In genomic region chr2:44068906-44069305, GRCm38 (mm10) we compare ENCODE assay signal across 14 mouse cellular contexts.
DNase-seq lines count a peak whose midpoint lies in the region; ATAC-seq and TF ChIP-seq lines count a peak whose summit lies in the region.
"Had no signal": no experiment of that assay in that cellular context is flagged by ENCODE, and none has a peak within 500 bp of the region (broad histone marks: within the 10 kb centered on the region; RNA-seq: fewer than 3 reads in every experiment).

No protein-coding gene starts in this region.

- no peaks in the 10 kb centered on the region for H3K4me1 ChIP-seq in forebrain, postnatal 0 days (ENCODE audit: insufficient read depth)
- H3K4me1 ChIP-seq in forebrain, embryonic 10.5 days: no peaks in the 10 kb centered on the region
- no peaks in the 10 kb centered on the region for H3K4me1 ChIP-seq in kidney, embryonic 15.5 days
- H3K4me1 ChIP-seq: neural tube, embryonic 13.5 days had no signal

- no peak for TF ChIP-seq CTCF in forebrain, postnatal 0 days (IDR thresholded peaks at IDR 0.05; ENCODE audit: low read depth)

- no peak overlapping the region for H3K27ac ChIP-seq in forebrain, postnatal 0 days (ENCODE audit: low read depth, low read length)
- no peak overlapping the region for H3K27ac ChIP-seq in forebrain, embryonic 10.5 days
- no peak overlapping the region for H3K27ac ChIP-seq in kidney, embryonic 15.5 days
- H3K27ac ChIP-seq: kidney, postnatal 0 days; macrophage; neural tube, embryonic 13.5 days had no signal

- H3K9ac ChIP-seq in forebrain, postnatal 0 days: no peak overlapping the region
- H3K9ac ChIP-seq in kidney, embryonic 15.5 days: no peak overlapping the region
- H3K9ac ChIP-seq: neural tube, embryonic 13.5 days had no signal

- H3K9me3 ChIP-seq in forebrain, postnatal 0 days (ENCODE audit: low read length): no peaks in the 10 kb centered on the region
- H3K9me3 ChIP-seq in forebrain, embryonic 10.5 days: no peaks in the 10 kb centered on the region
- no peaks in the 10 kb centered on the region for H3K9me3 ChIP-seq in kidney, embryonic 15.5 days (replicated peaks)
- H3K9me3 ChIP-seq: neural tube, embryonic 13.5 days had no signal

- 68% methylated on average over 2 of the region's 2 CpGs for WGBS in forebrain, postnatal 0 days
- 87% methylated on average over 2 of the region's 2 CpGs for WGBS in forebrain, embryonic 10.5 days
- WGBS in kidney, embryonic 15.5 days: 85% methylated on average over 2 of the region's 2 CpGs

- no peaks in the 10 kb centered on the region for H3K27me3 ChIP-seq in forebrain, postnatal 0 days (ENCODE audit: insufficient read depth, low read length)
- H3K27me3 ChIP-seq in forebrain, embryonic 10.5 days (ENCODE audit: poor library complexity, severe bottlenecking): no peaks in the 10 kb centered on the region
- no peaks in the 10 kb centered on the region for H3K27me3 ChIP-seq in kidney, embryonic 15.5 days
- H3K27me3 ChIP-seq: neural tube, embryonic 13.5 days had no signal

- H3K4me2 ChIP-seq in forebrain, postnatal 0 days (ENCODE audit: low read depth): no peak overlapping the region
- no peak overlapping the region for H3K4me2 ChIP-seq in kidney, embryonic 15.5 days
- H3K4me2 ChIP-seq: neural tube, embryonic 13.5 days had no signal

- H3K4me3 ChIP-seq in forebrain, postnatal 0 days (ENCODE audit: low read depth, low read length): no peak overlapping the region
- H3K4me3 ChIP-seq in forebrain, embryonic 10.5 days: no peak overlapping the region
- no peak overlapping the region for H3K4me3 ChIP-seq in kidney, embryonic 15.5 days (replicated peaks)
- H3K4me3 ChIP-seq: neural tube, embryonic 13.5 days had no signal

- H3K36me3 ChIP-seq in forebrain, postnatal 0 days (ENCODE audit: insufficient read depth): no peaks in the 10 kb centered on the region
- no peaks in the 10 kb centered on the region for H3K36me3 ChIP-seq in forebrain, embryonic 10.5 days (replicated peaks)
- no peaks in the 10 kb centered on the region for H3K36me3 ChIP-seq in kidney, embryonic 15.5 days
- H3K36me3 ChIP-seq: neural tube, embryonic 13.5 days had no signal

- DNase-seq in forebrain, postnatal 0 days: no peak
- DNase-seq in forebrain, embryonic 10.5 days (ENCODE audit: extremely low spot score, low spot score): no peak
- peak; percentile 26 to 31 for DNase-seq in right cerebral cortex, postnatal 10 days (ENCODE audit: low spot score in 2 of 2)
- DNase-seq in right cerebral cortex, postnatal 36 days (ENCODE audit: low spot score in 2 of 2): no peak
- peak; percentile 13 for DNase-seq in gastrocnemius, postnatal 10 days
- DNase-seq in frontal cortex, postnatal 25 days (ENCODE audit: low spot score in 2 of 2): no peak
- no peak for DNase-seq in right cerebral cortex, postnatal 25 days
- DNase-seq: adrenal gland, adult 2 months; thymus, postnatal 4 days had no signal

- ATAC-seq in forebrain, postnatal 0 days: peak; percentile 58; the same call in 1 of the 2 replicates
- no peak for ATAC-seq in kidney, embryonic 15.5 days (replicated peaks; ENCODE audit: low FRiP score)
- ATAC-seq: inflammation-experienced regulatory T-cells, adult 6 months had no signal

Comparison
In these comparisons a context has a peak if more than half of its experiments do, and no peak if none do; other contexts are left out.
1. DNase-seq: peak in right cerebral cortex, postnatal 10 days (2 of 2) and gastrocnemius, postnatal 10 days (single experiment); none in forebrain, postnatal 0 days (single experiment), forebrain, embryonic 10.5 days (single experiment), right cerebral cortex, postnatal 36 days (0 of 2), frontal cortex, postnatal 25 days (0 of 2) and right cerebral cortex, postnatal 25 days (single experiment).